Mouse (Mus musculus) spleen, adult 2 months (tissue): Measurements from ENCODE around the gene Unk. TPM values are rescaled to one million over a fixed set of nuclear protein-coding genes. Genes with fewer than 3 reads are reported as not detected.

Experiments
- DNase-seq, 2 experiments: peaks; one replicate each; pipeline versions ENCODE4 v3.0.0 to v3.0.0-alpha.2; 2012 to 2021; ENCODE audit warnings: low spot score in 2 of 2, low read depth in 1 of 2
- H3K27ac ChIP-seq: fragments of 200-500 bp; 2 replicates; pipeline ENCODE4 v1.5.1; 2012; ENCODE audit warnings: low read length, inconsistent platforms; ENCODE audit not compliant: insufficient read depth
- H3K27me3 ChIP-seq: fragments of 200-500 bp; 2 replicates; pipeline ENCODE4 v1.6.1; 2012; ENCODE audit warnings: mild to moderate bottlenecking, moderate library complexity, low read length, inconsistent platforms; ENCODE audit not compliant: control insufficient read depth, insufficient read depth
- H3K36me3 ChIP-seq: fragments of 200-500 bp; 2 replicates; pipeline ENCODE4 v1.6.1; 2012; ENCODE audit warnings: mild to moderate bottlenecking, low read length, inconsistent platforms; ENCODE audit not compliant: control insufficient read depth, insufficient read depth
- H3K4me1 ChIP-seq: fragments of 200-500 bp; 2 replicates; pipeline ENCODE4 v1.6.1; 2011; ENCODE audit warnings: inconsistent platforms; ENCODE audit not compliant: control insufficient read depth, insufficient read depth, insufficient read length
- H3K4me3 ChIP-seq: fragments of 200-500 bp; 2 replicates; pipeline ENCODE4 v1.5.1; 2011; ENCODE audit warnings: mild to moderate bottlenecking, inconsistent platforms; ENCODE audit not compliant: insufficient read depth, insufficient read length; ENCODE audit errors: extremely low read depth
- CTCF ChIP-seq: fragments of 200-500 bp; IDR thresholded peaks from 2 replicates; pipeline ENCODE4 v1.5.1; 2011; ENCODE audit warnings: mild to moderate bottlenecking, inconsistent platforms; ENCODE audit not compliant: insufficient read depth, insufficient read length, insufficient replicate concordance; ENCODE audit errors: extremely low read depth
- POLR2A ChIP-seq: fragments of 200-500 bp; IDR thresholded peaks from 2 replicates; pipeline ENCODE4 v1.6.1; 2011; ENCODE audit warnings: low read depth, low read length, inconsistent platforms
- WGBS: fragments of 180-500 bp; shearing (Covaris S2); methylation state at CpG from one replicate; pipeline ENCODE4 v1.1.7; 2018; 5-methylcytosine and 5-hydroxymethylcytosine counted together
- polyA plus RNA-seq: library from polyadenylated mRNA; depleted of rRNA; stranded (reverse); fragments of >200 nt; gene quantifications from 2 replicates; pipeline ENCODE4 v1.2.3, GENCODE M21; 2012

The Unk gene
- polyA plus RNA-seq, 1 experiment: 37.9 TPM

DNA sequence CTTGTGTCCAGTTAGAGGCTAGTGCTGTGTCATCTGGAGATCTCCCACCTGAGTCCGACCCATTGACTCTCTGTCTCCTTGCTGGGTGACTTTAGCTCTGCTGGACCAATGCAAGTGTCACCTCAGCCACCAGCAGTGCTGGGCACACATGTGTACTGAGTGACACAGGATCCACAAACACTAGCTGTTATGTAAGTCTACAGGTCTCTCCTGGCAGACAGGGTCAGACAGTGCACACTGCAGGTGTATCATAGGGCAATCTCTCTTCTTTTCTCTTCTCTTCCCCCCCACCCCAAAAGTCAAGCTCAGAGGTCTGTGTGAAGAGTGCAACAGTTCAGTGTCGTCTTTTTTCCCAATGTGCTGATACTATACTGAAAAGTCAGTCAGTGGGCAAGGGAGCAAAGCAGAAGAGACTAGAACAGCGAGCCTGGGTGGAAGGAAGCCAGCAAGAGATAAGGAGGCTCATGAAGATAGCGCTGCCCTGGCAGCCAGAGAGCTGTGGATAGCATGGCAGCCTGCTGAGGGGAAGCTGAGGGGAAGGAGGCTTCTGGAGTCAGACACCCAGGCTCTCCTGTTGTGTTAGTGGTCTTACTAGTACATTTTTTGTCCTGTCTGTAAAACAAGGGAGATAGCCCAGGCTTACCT, 27.2 kb downstream of the Unk start:
- Histone ChIP-seq H3K4me3 (no peak overlapping the region), H3K36me3 (peaks cover 63% of the 10 kb centered on the region), H3K27ac (no peak overlapping the region), H3K4me1 (no peaks in the 10 kb centered on the region), H3K27me3 (no peaks in the 10 kb centered on the region)
- DNase-seq: no peak
- 75% methylated on average over 4 of the region's 4 CpGs for WGBS
- TF ChIP-seq POLR2A: no peak
- no peak for TF ChIP-seq CTCF

DNA sequence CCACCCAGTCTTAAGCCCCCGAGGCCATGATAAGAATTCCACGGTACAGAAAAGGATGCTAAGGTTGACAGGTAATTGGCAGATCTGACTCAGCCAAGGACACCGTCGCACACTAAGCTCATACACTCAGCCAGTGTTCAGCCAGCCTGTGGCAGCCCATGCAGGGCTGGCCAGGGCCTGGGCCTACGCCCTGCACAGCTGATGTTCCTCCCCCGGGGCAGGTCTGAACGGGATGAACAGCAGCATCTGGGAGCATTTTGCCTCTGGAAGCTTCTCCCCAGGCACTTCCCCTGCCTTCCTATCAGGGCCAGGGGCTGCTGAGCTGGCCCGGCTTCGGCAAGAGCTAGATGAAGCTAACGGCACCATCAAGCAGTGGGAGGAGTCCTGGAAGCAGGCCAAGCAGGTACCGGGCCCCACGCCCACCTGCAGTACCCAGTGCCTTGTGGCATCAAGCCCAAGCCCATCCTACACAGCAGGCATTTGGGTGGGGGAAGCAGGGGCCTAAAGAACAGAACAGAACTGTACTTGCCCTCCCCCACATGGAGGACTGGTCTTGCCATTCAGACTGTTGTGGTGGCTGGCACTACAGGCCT, 28.0 kb downstream of the Unk start:
- DNase-seq: no peak
- WGBS: 81% methylated on average over 12 of the region's 12 CpGs
- peaks cover 64% of the 10 kb centered on the region for H3K36me3 ChIP-seq
- TF ChIP-seq POLR2A: no peak
- no peak for TF ChIP-seq CTCF
- H3K4me1 ChIP-seq: no peaks in the 10 kb centered on the region
- no peaks in the 10 kb centered on the region for H3K27me3 ChIP-seq
- no peak overlapping the region for H3K4me3 ChIP-seq
- H3K27ac ChIP-seq: no peak overlapping the region

DNA sequence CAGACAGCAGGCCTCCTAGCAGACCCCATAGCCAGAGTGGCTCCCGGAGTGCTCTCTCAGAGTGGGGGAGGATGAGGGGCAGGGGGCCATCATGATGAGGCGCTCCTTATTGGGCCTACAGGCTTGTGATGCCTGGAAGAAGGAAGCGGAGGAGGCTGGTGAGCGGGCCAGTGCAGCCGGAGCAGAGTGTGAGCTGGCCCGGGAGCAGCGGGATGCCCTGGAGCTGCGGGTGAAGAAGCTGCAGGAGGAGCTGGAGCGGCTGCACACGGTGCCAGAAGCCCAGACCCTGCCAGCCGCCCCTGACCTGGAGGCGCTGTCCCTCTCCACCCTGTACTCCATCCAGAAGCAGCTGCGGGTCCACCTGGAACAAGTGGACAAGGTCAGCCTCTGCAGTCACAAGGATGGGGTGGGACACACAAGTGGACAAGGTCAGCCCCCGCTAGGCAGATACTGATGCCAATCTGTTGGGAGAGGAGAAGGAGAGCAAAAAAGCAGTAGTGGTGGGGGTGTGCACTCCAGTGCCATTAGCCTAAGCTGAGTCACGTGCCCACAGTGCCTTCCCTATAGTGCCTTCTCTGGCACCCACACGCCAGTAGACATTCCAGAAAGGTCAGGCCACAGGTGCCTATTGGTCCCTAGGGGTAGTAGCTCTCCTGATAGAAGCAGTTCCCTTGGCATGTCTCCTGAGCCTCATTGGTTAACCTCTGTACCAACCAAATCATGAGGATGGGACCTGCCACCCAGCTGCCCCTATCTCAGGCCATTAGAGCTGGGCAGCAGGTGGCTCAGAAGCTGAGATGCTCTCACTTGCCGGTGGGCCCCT, 29.0 kb downstream of the Unk start:
- no peak for TF ChIP-seq POLR2A
- TF ChIP-seq CTCF: no peak
- H3K27ac ChIP-seq: no peak overlapping the region
- WGBS: 95% methylated on average over 17 of the region's 17 CpGs
- H3K4me1 ChIP-seq: no peaks in the 10 kb centered on the region
- H3K36me3 ChIP-seq: peaks cover 59% of the 10 kb centered on the region
- H3K4me3 ChIP-seq: no peak overlapping the region
- no peak for DNase-seq
- H3K27me3 ChIP-seq: no peaks in the 10 kb centered on the region

DNA sequence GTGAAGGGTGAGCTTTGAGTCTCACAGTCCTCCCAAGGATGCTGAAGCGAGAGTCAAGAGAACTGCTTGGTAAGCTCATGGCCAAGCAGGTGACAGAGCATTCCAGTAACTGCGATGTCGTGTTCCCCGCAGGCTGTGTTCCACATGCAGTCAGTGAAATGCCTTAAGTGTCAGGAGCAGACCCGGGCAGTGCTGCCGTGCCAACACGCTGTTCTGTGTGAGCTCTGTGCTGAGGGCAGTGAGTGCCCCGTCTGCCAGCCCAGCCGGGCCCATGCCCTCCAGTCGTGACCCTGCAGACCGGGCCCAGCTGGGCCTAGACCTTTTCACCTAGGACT, 29.5 kb downstream of the Unk start:
- WGBS: 95% methylated on average over 11 of the region's 11 CpGs
- Histone ChIP-seq H3K27me3 (no peaks in the 10 kb centered on the region), H3K4me1 (no peaks in the 10 kb centered on the region), H3K36me3 (peaks cover 59% of the 10 kb centered on the region), H3K27ac (no peak overlapping the region), H3K4me3 (no peak overlapping the region)
- DNase-seq: no peak
- TF ChIP-seq POLR2A (no peak), CTCF (no peak)

DNA sequence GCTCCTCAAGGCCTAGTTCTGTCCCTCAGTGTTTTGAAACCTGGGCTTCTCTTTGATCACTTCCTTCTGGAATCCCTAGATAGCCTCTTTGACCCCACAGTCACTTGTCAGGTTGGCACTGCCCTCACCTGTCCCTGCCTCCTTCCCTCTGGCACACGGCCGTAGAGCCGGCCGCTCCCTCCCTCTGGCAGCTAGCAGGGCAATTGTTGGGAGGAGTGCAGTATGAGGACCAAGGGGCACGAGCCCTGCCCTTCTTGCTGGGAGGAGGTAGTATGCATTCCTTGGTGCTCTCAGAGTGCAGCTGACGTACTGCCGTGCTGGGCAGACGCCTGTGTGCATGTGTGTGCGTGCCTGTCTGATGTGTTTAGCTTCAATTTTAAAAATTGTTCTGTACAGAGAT, 30.5 kb downstream of the Unk start:
- Histone ChIP-seq H3K4me3 (no peak overlapping the region), H3K36me3 (peaks cover 59% of the 10 kb centered on the region), H3K27me3 (no peaks in the 10 kb centered on the region), H3K4me1 (no peaks in the 10 kb centered on the region), H3K27ac (no peak overlapping the region)
- DNase-seq: no peak
- whole genome bisulfite sequencing: 94% methylated on average over 9 of the region's 9 CpGs
- TF ChIP-seq POLR2A (no peak), CTCF (no peak)

DNA sequence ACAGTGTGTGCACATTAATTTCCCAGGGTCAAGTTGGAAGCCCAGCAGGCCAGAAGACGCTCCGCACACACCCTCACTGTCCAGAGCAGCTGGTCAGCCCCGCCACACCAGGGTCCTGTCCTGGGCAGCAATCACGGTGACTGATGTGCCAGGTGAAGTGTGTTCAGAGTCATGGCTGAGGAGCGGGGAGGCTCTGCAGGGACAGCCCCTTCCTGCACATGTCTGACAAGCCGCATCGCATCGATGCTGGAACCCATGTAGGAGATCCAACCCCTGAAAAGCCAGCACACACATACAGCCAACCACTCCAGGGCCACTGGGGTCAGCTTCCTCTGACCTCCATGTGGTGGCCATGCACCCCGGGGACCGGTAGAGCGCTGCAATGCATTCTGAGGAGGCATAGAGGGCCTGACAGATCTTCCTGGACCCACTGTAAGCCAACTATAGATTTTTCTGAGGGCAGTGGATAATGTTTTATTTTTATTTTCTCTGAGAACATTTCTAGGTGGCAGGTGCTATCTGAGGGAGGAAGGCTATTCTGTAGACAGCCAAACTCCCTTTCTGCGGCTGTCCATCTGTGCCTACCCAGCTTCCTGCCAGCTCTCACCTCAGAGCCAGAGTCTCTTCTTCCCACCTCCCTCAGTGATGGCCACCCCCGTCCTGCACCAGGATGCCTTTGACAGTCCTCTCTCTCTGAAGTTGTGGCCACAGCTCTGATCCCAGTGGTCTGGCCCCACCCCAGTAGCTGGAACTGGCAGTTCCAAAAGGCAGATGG, 31.7 kb downstream of the Unk start:
- H3K27ac ChIP-seq: no peak overlapping the region
- 92% methylated on average over 13 of the region's 13 CpGs for WGBS
- H3K4me1 ChIP-seq: no peaks in the 10 kb centered on the region
- peaks cover 51% of the 10 kb centered on the region for H3K36me3 ChIP-seq
- no peaks in the 10 kb centered on the region for H3K27me3 ChIP-seq
- no peak for TF ChIP-seq POLR2A
- TF ChIP-seq CTCF: no peak
- no peak for DNase-seq
- H3K4me3 ChIP-seq: no peak overlapping the region

DNA sequence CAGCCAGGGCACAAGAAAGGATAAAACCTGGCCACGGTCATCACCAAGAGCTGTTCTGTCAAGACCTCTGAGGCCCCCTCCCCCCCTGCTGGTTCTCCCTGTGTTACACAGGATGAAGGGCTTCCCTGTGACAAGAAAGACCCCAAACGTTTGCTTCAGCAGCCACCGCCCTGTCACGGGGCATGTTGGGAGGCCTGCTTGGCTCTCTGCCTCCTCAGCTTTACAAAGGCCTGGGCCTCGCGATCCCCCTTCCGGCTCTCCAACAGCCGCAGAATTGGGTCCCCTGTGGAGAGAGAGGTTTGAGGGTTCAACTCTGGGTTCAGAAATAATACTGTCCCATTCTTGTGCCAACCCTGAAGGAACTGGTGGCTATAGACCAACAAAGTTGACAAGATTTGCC, 32.4 kb downstream of the Unk start:
- no peak overlapping the region for H3K27ac ChIP-seq
- H3K36me3 ChIP-seq: peaks cover 46% of the 10 kb centered on the region
- no peaks in the 10 kb centered on the region for H3K4me1 ChIP-seq
- TF ChIP-seq POLR2A: no peak
- no peak for TF ChIP-seq CTCF
- no peak for DNase-seq
- WGBS: 82% methylated on average over 8 of the region's 8 CpGs
- H3K27me3 ChIP-seq: no peaks in the 10 kb centered on the region
- H3K4me3 ChIP-seq: no peak overlapping the region
